Mouse (Mus musculus) spleen, adult 12 weeks (tissue): ENCODE results near the gene Ang5.
"Not testable (repeated sequence)": the region's sequence is repeated elsewhere in the genome, so short reads cannot be mapped to it uniquely, and the experiment has no call there.

Experiments used
- DNase-seq: peaks from one replicate; pipeline ENCODE4 v3.0.0; 2022; ENCODE audit warnings: low spot score

Ang5 gene

DNA sequence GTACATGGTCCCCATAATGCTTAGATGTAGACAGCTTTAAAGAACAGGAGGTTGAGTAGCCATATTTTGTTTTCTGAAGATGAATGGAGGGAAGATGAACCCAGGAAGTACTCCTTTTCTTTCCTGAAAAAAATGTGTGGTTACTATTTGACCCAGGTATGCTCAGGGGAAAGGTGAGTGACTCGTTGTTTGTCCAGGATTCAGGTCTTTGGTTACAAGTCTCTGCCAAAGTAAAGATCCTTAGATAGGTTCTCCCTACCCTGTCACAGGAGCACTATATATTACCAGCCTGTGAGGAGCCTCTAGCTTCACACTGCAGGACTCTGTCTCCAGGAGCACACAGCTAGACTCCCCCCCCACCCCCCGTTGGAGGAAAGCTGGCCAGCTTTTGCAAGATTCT lies at the start of gene Ang5:
Gene Ang5, plus strand, starts transcription at position 301 of the 400 bp plus-strand sequence.
- DNase-seq: not testable (repeated sequence)

DNA sequence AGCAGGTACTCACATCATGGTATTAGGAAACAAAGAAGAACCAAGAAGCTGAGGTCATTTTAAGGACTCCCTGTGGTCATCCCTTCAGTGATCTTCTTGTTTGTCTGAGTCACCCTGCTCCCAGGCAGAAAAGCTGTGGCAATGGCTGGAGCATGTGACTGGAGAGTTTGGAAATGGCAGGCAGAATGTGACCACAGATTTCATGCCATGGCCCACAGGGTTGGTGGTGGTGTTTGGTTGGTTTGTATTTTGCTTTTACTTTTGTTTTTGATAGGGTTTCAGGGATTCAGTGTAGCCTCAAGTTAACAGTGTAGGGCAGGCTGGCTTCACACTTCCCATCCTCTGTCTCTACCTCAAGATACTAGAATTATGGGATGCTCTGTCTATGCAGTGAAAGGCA lies 38.7 kb upstream of the Ang5 start:
- not testable (repeated sequence) for DNase-seq

DNA sequence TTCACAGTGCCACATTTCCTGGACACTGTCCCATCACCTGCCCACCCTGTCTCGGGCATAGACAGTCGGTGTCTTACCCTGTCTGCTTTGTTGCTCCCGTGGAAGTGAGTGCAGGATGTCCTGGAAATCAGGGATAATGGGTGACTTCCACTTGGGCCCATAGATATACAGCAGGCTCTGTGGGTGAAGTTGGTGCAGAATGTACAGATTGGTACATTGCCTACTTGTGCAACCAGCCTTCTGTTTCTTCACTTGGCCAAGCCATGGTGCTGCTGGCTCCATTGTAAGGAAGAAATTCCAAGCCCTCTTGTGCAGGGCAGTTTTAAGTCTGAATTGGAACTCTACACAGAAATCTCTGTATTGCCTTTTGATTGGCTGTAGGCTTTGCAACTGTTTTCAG lies 33.4 kb upstream of the Ang5 start, which contains the start of gene Ear10:
Gene Ear10, minus strand, starts transcription at position 101 of the 400 bp plus-strand sequence.
- not testable (repeated sequence) for DNase-seq

DNA sequence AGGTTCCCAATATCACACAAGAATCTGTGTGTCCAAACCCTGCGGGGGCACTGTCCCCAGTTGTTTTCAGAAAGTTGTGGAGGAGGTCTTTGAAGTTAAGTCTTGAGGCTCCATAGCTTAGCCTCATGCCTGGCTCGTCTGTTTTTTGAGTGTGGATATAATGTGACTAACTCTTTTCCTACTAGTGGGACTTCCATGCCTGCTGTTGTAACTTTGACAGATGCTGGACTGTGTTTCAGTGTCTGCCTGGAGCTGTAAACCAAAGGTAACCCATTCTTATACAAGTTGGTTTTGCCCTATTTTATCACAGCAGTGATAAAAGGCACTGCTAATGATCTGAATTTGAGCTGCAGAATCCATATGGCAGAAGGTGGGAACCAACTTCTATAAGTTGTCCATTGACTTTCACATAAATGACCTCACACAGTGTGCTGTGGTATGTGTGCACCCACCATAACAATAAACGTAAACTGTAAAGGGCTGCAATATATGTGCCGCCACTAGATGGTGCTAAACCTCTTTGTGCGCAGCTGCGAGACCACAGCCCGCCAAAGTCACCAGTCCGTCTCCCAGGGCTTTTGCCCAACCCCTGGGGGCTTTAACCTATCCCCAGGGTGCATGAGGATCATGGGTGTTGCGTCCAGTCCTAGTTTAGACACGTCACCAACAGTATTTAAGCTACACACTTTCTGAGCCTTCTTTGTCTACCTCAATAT lies 32.0 kb upstream of the Ang5 start, which contains the start of gene Gm8113:
Gene Gm8113, plus strand, starts transcription at position 703 of the 716 bp plus-strand sequence.
- peak; percentile 50 for DNase-seq

DNA sequence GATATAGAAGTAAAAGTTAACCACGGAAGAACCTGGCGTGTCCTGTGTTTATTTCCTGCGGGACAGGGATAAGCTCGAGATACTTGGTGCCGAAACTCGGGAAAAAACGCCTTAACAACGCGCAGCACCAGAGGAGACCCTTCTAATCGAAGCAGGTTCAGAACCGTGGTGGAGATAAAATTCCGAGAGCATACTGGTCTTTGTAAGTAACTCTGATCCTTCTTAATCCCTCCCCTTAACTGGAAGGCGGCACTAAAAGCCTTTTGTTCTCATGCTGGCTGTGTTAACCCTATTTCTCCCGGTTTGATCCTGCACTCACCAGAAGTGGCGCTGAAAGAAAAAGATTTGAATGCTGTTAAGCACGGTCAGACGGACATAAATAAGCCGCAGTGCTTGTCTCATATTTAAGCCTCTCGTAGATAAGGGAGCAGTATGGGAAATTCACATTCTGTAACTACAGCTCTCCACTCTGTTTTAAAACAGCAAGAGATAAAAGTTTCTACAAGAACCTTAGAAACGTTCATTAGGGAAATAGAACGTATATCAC lies 31.4 kb upstream of the Ang5 start:
- DNase-seq: not testable (repeated sequence)

DNA sequence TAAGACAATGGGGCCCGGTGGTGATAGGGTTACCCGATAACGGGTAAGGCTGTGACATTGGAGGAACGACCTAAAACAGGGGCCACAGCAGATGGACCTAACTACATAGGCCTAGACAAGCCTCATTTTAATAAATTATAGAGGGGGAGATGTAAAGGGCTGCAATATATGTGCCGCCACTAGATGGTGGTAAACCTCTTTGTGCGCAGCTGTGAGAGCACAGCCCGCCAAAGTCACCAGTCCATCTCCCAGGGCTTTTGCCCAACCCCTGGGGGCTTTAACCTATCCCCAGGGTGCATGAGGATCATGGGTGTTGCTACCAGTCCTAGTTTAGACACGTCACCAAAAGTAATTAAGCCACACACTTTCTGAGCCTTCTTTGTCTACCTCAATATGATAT lies 23.9 kb upstream of the Ang5 start:
- DNase-seq: peak; percentile 2

DNA sequence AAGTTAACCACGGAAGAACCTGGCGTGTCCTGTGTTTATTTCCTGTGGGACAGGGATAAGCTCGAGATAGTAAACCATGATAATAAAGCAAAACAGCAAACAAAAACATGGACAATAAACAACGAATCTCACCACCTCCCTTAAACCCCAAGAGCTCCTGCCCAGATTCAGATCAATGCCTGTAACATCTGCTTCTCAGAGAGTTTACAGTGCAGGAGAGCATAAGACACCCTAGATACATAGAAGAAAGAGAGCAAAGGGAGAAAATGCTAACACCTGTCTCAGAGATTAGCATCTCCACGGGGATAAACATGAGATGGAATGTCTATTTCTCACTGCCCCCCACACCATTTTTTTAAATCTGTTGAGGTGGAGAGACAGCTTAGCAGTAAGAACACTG lies 23.5 kb upstream of the Ang5 start:
- not testable (repeated sequence) for DNase-seq

DNA sequence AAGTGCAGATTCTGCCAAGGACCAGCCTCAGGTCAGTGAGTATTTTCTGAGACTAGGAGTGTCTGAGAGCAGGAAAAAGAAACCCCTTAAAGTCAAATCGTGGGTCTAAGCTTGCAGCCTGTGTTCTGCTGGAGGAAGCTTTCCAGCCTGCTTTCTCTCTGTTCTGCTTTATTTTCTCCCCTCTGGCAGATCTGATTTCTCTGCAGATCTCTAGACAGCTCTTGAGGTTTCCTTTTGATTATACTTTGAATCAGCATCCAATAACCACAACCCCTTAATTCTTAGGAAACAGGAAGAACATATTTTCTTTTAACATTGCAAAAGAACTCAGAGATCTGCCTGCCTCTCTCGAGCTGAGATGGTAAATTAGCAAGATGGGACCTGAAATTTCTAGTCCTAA lies 3.5 kb upstream of the Ang5 start:
- DNase-seq: not testable (repeated sequence)

DNA sequence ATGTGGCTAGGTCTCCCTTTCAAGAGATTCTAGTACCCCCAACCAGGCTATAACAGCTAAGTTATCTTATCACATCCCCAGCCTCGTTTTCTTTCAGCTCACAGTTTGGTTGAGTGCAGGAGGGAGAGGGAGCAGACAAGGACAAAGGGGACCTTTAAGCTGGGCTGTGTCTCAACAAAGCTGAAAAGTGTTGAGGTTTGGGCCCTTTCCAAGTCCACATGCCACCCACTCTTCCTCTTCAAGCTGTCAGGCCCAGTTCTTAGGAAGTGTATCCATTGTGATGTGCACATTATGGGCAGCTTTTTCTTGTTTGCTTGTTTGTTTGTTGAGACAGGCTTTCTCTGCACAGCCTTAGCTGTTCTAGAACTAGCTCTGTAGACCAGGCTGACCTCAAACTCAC lies 1.8 kb upstream of the Ang5 start:
- DNase-seq: not testable (repeated sequence)

DNA sequence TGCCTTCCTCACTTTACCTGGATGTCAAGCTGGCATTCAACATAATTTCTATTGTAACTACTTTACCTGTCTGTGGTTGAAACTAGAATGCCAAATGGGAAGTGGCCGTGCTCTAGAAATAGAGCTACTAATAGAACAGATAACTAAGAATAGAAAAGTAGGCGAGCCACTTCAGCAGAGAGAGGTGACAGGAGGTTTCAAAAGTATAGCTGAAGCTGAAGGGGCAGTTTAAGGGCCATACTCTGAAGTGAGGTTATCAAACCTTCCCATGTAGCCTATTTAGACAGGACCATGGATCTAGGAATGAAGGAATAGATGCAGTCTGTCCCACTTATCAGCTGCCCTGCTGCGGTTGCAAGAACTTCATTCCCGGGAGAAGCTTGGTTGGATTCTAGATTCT lies 26.6 kb downstream of the Ang5 start:
- no peak for DNase-seq

DNA sequence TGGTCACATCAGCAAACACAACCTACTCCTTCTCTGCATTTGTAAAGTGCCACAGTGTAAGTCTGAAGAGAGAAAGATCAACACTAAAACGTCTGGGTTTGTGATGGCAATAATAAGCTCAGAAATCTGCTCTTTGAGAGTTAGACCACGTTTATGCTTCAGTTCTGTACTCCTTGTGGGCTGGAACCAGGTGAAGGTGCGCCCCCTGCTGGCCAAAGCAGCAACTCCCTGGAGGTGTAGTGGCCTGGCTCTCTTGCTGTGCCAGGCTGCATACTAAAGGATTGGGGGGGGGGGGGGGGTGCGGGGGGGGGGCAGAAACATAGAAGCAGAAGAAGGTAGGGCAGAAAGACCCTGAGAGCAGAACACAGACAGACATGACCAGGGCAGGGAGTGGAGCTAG lies 27.0 kb downstream of the Ang5 start:
- peak; percentile 6 for DNase-seq

DNA sequence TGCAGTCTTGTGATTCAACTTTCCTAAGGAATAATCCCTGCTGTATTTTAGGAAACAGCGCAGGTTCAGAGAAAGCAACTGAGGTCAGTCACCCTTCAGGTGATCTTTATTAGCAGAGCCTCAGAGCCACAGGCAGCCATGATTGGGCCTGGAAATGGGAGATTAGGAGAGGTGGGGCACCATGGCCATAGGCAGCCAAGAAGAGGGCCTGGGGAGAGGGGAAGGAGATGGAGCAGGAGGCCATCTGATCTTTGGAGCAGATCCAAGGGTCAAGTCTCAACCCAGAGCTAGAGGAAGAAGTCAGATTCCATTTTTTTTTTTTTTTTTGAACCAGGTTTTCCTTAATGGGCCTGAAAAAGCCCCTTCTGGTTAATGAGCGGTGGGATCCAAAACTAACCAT lies 29.3 kb downstream of the Ang5 start:
- no peak for DNase-seq

DNA sequence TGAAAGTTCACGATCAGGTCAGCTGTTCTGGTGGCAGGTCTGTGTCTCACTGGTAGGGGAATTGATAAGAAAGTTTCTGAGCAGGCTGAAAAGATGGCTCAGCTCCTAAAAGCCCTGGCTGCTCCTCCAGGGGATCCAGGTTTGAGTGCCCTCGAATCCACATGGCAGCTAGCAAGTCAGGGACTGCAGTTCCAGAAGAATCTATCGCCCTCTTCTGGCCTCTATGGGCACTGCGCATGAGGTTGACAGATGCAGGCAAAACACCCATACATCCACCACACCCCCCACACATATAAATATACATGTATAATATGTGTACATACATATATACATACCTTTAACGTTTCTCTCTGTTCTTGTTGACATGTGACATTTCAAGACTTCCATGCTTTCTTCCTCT lies 30.5 kb downstream of the Ang5 start:
- DNase-seq: peak; percentile 7

DNA sequence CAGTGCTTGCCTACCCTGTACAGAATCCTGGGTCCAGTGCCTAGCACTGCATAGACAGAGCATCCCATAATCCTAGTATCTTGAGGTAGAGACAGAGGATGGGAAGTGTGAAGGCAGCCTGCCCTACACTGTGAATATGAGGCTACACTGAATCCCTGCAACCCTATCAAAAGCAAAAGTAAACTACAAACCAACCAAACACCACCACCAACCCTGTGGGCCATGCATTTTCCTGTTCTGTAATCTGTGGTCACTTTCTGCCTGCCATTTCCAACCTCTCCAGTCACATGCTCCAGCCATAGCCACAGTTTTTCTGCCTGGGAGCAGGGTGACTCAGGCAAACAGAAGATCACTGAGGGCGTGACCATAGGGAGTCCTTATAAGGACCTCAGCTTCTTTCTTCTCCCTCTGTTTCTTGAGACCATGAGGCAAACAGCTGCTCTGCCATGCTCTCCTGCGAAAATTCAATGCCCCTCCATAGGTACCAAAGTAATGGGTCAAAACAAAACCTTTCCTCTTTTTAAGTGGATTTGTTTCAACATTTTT lies 41.7 kb downstream of the Ang5 start:
- DNase-seq: not testable (repeated sequence)

DNA sequence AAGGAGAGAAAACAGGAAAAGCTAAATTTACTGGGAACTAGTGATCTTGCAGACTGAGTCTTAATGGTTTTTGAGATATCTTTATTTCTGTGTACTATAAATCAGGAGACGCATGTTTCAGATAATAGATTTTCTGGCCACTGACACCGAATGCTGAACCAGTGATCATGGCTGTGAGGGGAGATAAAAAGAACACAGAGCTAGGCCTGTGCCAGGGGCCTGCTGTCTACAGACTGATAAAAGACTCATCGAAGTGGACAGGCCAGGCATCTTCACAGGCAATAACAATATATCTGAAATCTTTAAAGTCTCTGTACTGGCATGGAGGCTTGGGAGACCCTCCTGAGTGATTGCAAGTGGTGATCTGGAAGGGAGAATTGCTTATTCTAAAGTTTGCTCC lies 44.7 kb downstream of the Ang5 start:
- DNase-seq: no peak

DNA sequence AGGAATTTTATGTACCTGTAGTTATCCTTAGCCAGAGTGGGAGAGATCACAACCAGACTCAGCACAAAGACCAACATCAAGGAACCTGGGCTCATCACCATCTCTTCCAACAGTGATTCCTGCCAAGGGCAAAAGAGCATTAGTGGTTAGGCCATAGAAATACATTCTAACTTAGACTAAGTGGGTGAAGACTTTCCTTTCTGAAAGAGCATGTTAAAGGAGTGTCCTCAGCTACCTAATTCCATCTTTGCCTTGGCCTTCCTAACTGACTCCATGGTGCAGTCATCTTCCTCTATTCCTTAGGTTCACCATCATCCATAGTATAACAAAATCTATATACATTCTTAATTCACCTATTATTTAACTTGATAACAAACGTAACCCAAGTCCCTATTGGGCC lies 45.3 kb downstream of the Ang5 start, which contains the start of gene Ang6:
Gene Ang6, minus strand, starts transcription at position 101 of the 400 bp plus-strand sequence.
- no peak for DNase-seq

DNA sequence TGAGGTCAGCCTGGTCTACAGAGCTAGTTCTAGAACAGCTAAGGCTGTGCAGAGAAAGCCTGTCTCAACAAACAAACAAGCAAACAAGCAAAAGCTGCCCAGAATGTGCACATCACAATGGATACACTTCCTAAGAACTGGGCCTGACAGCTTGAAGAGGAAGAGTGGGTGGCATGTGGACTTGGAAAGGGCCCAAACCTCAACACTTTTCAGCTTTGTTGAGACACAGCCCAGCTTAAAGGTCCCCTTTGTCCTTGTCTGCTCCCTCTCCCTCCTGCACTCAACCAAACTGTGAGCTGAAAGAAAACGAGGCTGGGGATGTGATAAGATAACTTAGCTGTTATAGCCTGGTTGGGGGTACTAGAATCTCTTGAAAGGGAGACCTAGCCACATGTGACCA lies 51.2 kb downstream of the Ang5 start:
- DNase-seq: not testable (repeated sequence)

DNA sequence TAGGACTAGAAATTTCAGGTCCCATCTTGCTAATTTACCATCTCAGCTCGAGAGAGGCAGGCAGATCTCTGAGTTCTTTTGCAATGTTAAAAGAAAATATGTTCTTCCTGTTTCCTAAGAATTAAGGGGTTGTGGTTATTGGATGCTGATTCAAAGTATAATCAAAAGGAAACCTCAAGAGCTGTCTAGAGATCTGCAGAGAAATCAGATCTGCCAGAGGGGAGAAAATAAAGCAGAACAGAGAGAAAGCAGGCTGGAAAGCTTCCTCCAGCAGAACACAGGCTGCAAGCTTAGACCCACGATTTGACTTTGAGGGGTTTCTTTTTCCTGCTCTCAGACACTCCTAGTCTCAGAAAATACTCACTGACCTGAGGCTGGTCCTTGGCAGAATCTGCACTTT lies 52.8 kb downstream of the Ang5 start:
- not testable (repeated sequence) for DNase-seq
